Mouse (Mus musculus): Measurements from ENCODE around the gene Ina.

GRCm38 (mm10) chr19:46989479-46990152 lies 24.9 kb upstream of the Ina start:
- TF ChIP-seq POLR2A (IDR thresholded peaks at IDR 0.05; ENCODE audit: borderline replicate concordance, control insufficient read depth, low read depth, low read length) (no peak), CTCF (IDR thresholded peaks at IDR 0.05; ENCODE audit: control insufficient read depth, insufficient read depth, low read length) (no peak)

Measured in bone marrow, adult 2 months (tissue).